Mouse (Mus musculus) MEL (cell line): ENCODE results near the gene Nkiras2. TPM values are rescaled to one million over a fixed set of nuclear protein-coding genes. Genes with fewer than 3 reads are reported as not detected.

Experiments
- DNase-seq: peaks from one replicate; pipeline ENCODE4 v3.0.0; 2011; ENCODE audit warnings: low read depth, low spot score
- H3K27ac ChIP-seq: 2 replicates; pipeline ENCODE4 v1.5.1; 2012; ENCODE audit warnings: low read depth, mild to moderate bottlenecking, control low read depth, low read length, moderate library complexity; ENCODE audit not compliant: control insufficient read depth
- H3K27me3 ChIP-seq, 2 experiments: fragments of 150-350 bp in 1 of 2; sonication (generic) in 1 of 2; 2 replicates each; pipeline ENCODE4 v1.6.1; 2012; ENCODE audit warnings: low read length in 2 of 2, mild to moderate bottlenecking in 2 of 2, improper control_type of control experiment in 1 of 2, moderate library complexity in 1 of 2; ENCODE audit not compliant: insufficient read depth in 2 of 2, control insufficient read depth in 1 of 2
- H3K36me3 ChIP-seq, 2 experiments: 2 replicates each; pipeline ENCODE4 v1.6.1; 2012 to 2014; ENCODE audit warnings: low read length in 2 of 2, improper control_type of control experiment in 1 of 2, inconsistent platforms in 1 of 2, mild to moderate bottlenecking in 1 of 2; ENCODE audit not compliant: insufficient read depth in 2 of 2, control insufficient read depth in 1 of 2
- H3K4me1 ChIP-seq, 2 experiments: fragments of 150-350 bp in 1 of 2; sonication (generic) in 1 of 2; 2 replicates each; pipeline ENCODE4 v1.6.1; 2012; ENCODE audit warnings: low read length in 2 of 2, improper control_type of control experiment in 1 of 2, mild to moderate bottlenecking in 1 of 2; ENCODE audit not compliant: insufficient read depth in 2 of 2, control insufficient read depth in 1 of 2
- H3K4me3 ChIP-seq, 2 experiments: fragments of 150-350 bp in 1 of 2; sonication (generic) in 1 of 2; 2 replicates each; pipeline ENCODE4 v1.5.1; 2012; ENCODE audit warnings: low read depth in 2 of 2, low read length in 2 of 2, mild to moderate bottlenecking in 2 of 2, moderate library complexity in 2 of 2, control low read depth in 1 of 2, improper control_type of control experiment in 1 of 2; ENCODE audit not compliant: control insufficient read depth in 1 of 2, insufficient read depth in 1 of 2
- H3K79me2 ChIP-seq: 2 replicates; pipeline ENCODE4 v1.6.1; 2012; ENCODE audit warnings: mild to moderate bottlenecking, low read length, moderate library complexity; ENCODE audit not compliant: control insufficient read depth, poor library complexity, insufficient read depth
- H3K9ac ChIP-seq: 2 replicates; pipeline ENCODE4 v1.6.1; 2012; ENCODE audit warnings: low read depth, mild to moderate bottlenecking, control low read depth, low read length, moderate library complexity; ENCODE audit not compliant: control insufficient read depth, poor library complexity, severe bottlenecking
- H3K9me3 ChIP-seq: fragments of 150-350 bp; sonication (generic); replicated peaks from 2 replicates; pipeline ENCODE4 v1.6.1; 2012; ENCODE audit warnings: mild to moderate bottlenecking, low read length, improper control_type of control experiment, moderate library complexity; ENCODE audit not compliant: insufficient read depth
- BHLHE40 ChIP-seq: IDR thresholded peaks from 2 replicates; pipeline ENCODE4 v1.6.1; 2012; ENCODE audit warnings: low read depth, mild to moderate bottlenecking, inconsistent platforms, low read length, improper control_type of control experiment, borderline replicate concordance
- CTCF ChIP-seq, 3 experiments: IDR thresholded peaks in 2 of 3; conservative IDR thresholded peaks in 1 of 3; 2 replicates each; pipeline ENCODE4 v1.5.1; 2011 to 2012; ENCODE audit warnings: low read length in 3 of 3, low read depth in 2 of 3, mild to moderate bottlenecking in 2 of 3, improper control_type of control experiment in 1 of 3, inconsistent platforms in 1 of 3, mixed read lengths in 1 of 3, moderate library complexity in 1 of 3; ENCODE audit not compliant: control insufficient read depth in 1 of 3, insufficient read depth in 1 of 3, poor library complexity in 1 of 3, severe bottlenecking in 1 of 3
- ELF1 ChIP-seq: IDR thresholded peaks from 2 replicates; pipeline ENCODE4 v1.6.1; 2014; ENCODE audit warnings: low read depth, mild to moderate bottlenecking, inconsistent platforms, low read length, improper control_type of control experiment, moderate library complexity
- EP300 ChIP-seq, 2 experiments: IDR thresholded peaks; 2 replicates each; pipeline ENCODE4 v1.6.1; 2011; ENCODE audit warnings: improper control_type of control experiment in 2 of 2, low read length in 2 of 2, low read depth in 1 of 2, mild to moderate bottlenecking in 1 of 2
- JUND ChIP-seq: IDR thresholded peaks from 2 replicates; pipeline ENCODE4 v1.6.1; 2011; ENCODE audit warnings: low read depth, mild to moderate bottlenecking, improper control_type of control experiment, low read length
- KAT2A ChIP-seq: conservative IDR thresholded peaks from 2 replicates; pipeline ENCODE4 v1.6.1; 2012; ENCODE audit warnings: low read depth, low read length, improper control_type of control experiment, inconsistent platforms
- MAFK ChIP-seq: IDR thresholded peaks from 2 replicates; pipeline ENCODE4 v1.6.1; 2011; ENCODE audit warnings: low read depth, mild to moderate bottlenecking, low read length, improper control_type of control experiment, borderline replicate concordance
- MEF2A ChIP-seq: IDR thresholded peaks from 2 replicates; pipeline ENCODE4 v1.6.1; 2014; ENCODE audit warnings: low read depth, mild to moderate bottlenecking, inconsistent platforms, low read length, improper control_type of control experiment; ENCODE audit not compliant: poor library complexity, insufficient replicate concordance, severe bottlenecking; ENCODE audit errors: extremely low read depth
- MYC ChIP-seq: IDR thresholded peaks from 2 replicates; pipeline ENCODE4 v1.6.1; 2011; ENCODE audit warnings: low read depth, mild to moderate bottlenecking, low read length, improper control_type of control experiment, moderate library complexity
- NELFE ChIP-seq: IDR thresholded peaks from 2 replicates; pipeline ENCODE4 v1.6.1; 2011; ENCODE audit warnings: low read depth, low read length, improper control_type of control experiment
- POLR2A ChIP-seq, 2 experiments: IDR thresholded peaks; 2 replicates each; pipeline ENCODE4 v1.6.1; 2011 to 2012; ENCODE audit warnings: low read length in 2 of 2, mild to moderate bottlenecking in 2 of 2, control low read depth in 1 of 2, improper control_type of control experiment in 1 of 2, low read depth in 1 of 2, moderate library complexity in 1 of 2; ENCODE audit not compliant: control insufficient read depth in 1 of 2, insufficient read depth in 1 of 2, poor library complexity in 1 of 2
- POLR2AphosphoS2 ChIP-seq: IDR thresholded peaks from 2 replicates; pipeline ENCODE4 v1.6.1; 2011; ENCODE audit warnings: low read length, improper control_type of control experiment
- POLR2AphosphoS5 ChIP-seq: IDR thresholded peaks from 2 replicates; pipeline ENCODE4 v1.6.1; 2012; ENCODE audit warnings: low read depth, borderline replicate concordance, mild to moderate bottlenecking, inconsistent platforms, low read length, moderate library complexity, mixed read lengths
- SIN3A ChIP-seq: IDR thresholded peaks from 2 replicates; pipeline ENCODE4 v1.6.1; 2012; ENCODE audit warnings: low read length, improper control_type of control experiment, inconsistent platforms
- SMC3 ChIP-seq: IDR thresholded peaks from 2 replicates; pipeline ENCODE4 v1.6.1; 2011; ENCODE audit warnings: low read depth, low read length, improper control_type of control experiment
- USF1 ChIP-seq: IDR thresholded peaks from 2 replicates; pipeline ENCODE4 v1.6.1; 2014; ENCODE audit warnings: low read depth, mild to moderate bottlenecking, inconsistent platforms, low read length, improper control_type of control experiment, moderate library complexity
- USF2 ChIP-seq, 2 experiments: IDR thresholded peaks; 2 replicates each; pipeline ENCODE4 v1.6.1; 2011 to 2012; ENCODE audit warnings: improper control_type of control experiment in 2 of 2, low read length in 2 of 2, borderline replicate concordance in 1 of 2, inconsistent platforms in 1 of 2, low read depth in 1 of 2, mild to moderate bottlenecking in 1 of 2; ENCODE audit not compliant: insufficient read depth in 1 of 2
- ZNF384 ChIP-seq: IDR thresholded peaks from 2 replicates; pipeline ENCODE4 v1.6.1; 2012; ENCODE audit warnings: low read depth, mild to moderate bottlenecking, inconsistent platforms, low read length, improper control_type of control experiment
- polyA plus RNA-seq, 2 experiments: library from polyadenylated mRNA; stranded (reverse) in 1 of 2; unstranded in 1 of 2; fragments of >175 nt in 1 of 2; fragments of >200 nt in 1 of 2; gene quantifications; 2 replicates each; pipeline versions ENCODE4 v1.2.1 to v1.2.4; 2012; ENCODE audit warnings: low replicate concordance in 2 of 2, low read depth in 1 of 2; ENCODE audit not compliant: insufficient read length in 2 of 2, insufficient read depth in 1 of 2, missing spikeins in 1 of 2
- total RNA-seq: library from RNA; depleted of rRNA; stranded (reverse); fragments of 300-350 nt; gene quantifications from 2 replicates; pipeline ENCODE4 v1.2.3, GENCODE M21; 2012

Gene Nkiras2
- total and polyA plus RNA-seq, 3 experiments = 37.1 to 49.9 TPM; not detected in 1

- Histone ChIP-seq H3K79me2 (no peaks in the 10 kb centered on the region), H3K9ac (no peak overlapping the region), H3K9me3 (no peaks in the 10 kb centered on the region), H3K4me1 (no peaks in the 10 kb centered on the region), H3K27ac (no peak overlapping the region), H3K4me3 (no peak overlapping the region), H3K27me3 (peaks cover 2 to 6% of the 10 kb centered on the region in 2 experiments), H3K36me3 (no peaks in the 10 kb centered on the region)
- TF ChIP-seq SMC3 (no peak), USF2 (IDR thresholded peaks at IDR 0.05; ENCODE audit: borderline replicate concordance in 1 of 2, insufficient read depth in 1 of 2, low read depth in 1 of 2, low read length in 2 of 2) (no peak), MEF2A (no peak), POLR2A (IDR thresholded peaks at IDR 0.05; ENCODE audit: control insufficient read depth in 1 of 2, insufficient read depth in 1 of 2, low read depth in 1 of 2, low read length in 2 of 2, poor library complexity in 1 of 2) (no peak), CTCF (IDR thresholded peaks at IDR 0.05 in 2 of 3, conservative IDR thresholded peaks at IDR 0.05 in 1 of 3; ENCODE audit: control insufficient read depth in 1 of 3, insufficient read depth in 1 of 3, low read depth in 2 of 3, low read length in 3 of 3, poor library complexity in 1 of 3, severe bottlenecking in 1 of 3) (no peak), POLR2AphosphoS2 (no peak), BHLHE40 (no peak), KAT2A (no peak), POLR2AphosphoS5 (no peak), SIN3A (no peak), MYC (no peak), ELF1 (no peak), NELFE (no peak), EP300 (IDR thresholded peaks at IDR 0.05; ENCODE audit: low read depth in 1 of 2, low read length in 2 of 2) (no peak)
- no peak for DNase-seq
Measured at GRCm38 (mm10) chr11:100651205-100651604, 32.2 kb downstream of the Nkiras2 start.

- Histone ChIP-seq H3K9me3 (no peaks in the 10 kb centered on the region), H3K27ac (no peak overlapping the region), H3K36me3 (no peaks in the 10 kb centered on the region), H3K9ac (no peak overlapping the region), H3K4me1 (no peaks in the 10 kb centered on the region), H3K79me2 (no peaks in the 10 kb centered on the region), H3K4me3 (no peak overlapping the region), H3K27me3 (peaks cover 2 to 6% of the 10 kb centered on the region in 2 experiments)
- DNase-seq = no peak
- TF ChIP-seq ZNF384 = no peak
- no peak for TF ChIP-seq MEF2A
- TF ChIP-seq POLR2A (IDR thresholded peaks at IDR 0.05; ENCODE audit: control insufficient read depth in 1 of 2, insufficient read depth in 1 of 2, low read depth in 1 of 2, low read length in 2 of 2, poor library complexity in 1 of 2) = no peak
- TF ChIP-seq POLR2AphosphoS5 = no peak
- no peak for TF ChIP-seq JUND
- TF ChIP-seq MAFK = no peak
- no peak for TF ChIP-seq KAT2A
- TF ChIP-seq USF1 = no peak
Measured at GRCm38 (mm10) chr11:100651748-100652147, 32.7 kb downstream of the Nkiras2 start.
